Mouse (Mus musculus): ENCODE results near the gene D17H6S53E.

Gene D17H6S53E

DNA sequence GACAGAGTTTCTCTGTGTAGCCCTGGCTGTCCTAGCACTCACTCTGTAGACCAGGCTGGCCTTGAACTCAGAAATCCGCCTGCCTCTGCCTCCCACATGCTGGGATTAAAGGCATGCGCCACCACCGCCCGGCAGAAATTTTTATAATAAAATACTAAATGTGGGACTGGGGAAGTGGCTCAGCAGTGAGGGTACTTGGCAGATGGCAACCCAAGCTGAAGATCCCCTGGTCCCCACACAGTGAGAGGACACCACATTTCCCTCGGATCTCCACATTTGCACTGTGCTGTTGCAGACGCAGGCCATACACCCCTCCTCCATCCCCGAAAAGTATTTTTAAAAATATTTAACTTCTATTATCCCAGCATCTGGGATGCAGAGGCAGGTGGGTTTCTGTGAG lies 7.3 kb downstream of the D17H6S53E start:
- no peak for DNase-seq

DNA sequence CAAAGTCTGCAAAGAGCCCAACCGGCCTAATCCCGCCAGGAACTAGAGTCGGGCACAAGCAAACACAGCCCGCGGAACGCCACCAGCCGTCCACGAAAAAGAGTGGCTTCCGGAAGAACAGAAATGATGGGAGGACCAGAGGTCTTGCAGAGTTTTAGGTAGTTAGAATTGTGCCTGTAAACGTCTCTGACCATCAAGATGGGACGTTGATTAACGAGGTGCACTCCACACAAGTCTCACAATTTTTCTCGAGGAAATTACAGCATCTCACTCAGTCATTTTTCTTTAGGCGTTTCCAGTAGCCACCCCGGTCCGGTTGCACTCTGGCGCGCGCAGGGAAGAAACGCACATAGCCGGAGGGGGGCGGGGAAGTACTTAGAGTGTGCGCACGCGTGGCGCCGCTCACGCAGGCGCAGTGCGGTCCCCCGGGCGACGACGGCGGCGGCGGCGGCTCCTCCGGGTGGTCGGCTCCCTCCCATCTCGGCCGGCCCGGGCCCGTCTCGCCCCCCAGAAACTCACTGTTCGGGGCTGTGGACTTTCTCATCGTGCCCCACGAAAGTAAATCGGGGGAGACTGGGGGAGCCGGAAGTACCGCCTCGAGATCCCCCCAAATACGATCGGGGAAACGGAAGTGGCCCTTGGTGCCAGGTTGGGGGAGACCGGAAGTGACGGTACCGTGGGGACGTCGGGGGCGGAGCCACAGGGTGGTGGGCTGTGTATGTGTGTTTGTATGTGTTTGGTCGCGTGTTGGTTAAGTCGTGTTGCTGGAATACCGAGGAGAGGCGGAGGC lies 8.8 kb downstream of the D17H6S53E start, which contains the start of gene Bag6:
Gene Bag6 (plus strand): TSS at position 378 of the 790 bp plus-strand sequence.
- peak; percentile 97 for DNase-seq

DNA sequence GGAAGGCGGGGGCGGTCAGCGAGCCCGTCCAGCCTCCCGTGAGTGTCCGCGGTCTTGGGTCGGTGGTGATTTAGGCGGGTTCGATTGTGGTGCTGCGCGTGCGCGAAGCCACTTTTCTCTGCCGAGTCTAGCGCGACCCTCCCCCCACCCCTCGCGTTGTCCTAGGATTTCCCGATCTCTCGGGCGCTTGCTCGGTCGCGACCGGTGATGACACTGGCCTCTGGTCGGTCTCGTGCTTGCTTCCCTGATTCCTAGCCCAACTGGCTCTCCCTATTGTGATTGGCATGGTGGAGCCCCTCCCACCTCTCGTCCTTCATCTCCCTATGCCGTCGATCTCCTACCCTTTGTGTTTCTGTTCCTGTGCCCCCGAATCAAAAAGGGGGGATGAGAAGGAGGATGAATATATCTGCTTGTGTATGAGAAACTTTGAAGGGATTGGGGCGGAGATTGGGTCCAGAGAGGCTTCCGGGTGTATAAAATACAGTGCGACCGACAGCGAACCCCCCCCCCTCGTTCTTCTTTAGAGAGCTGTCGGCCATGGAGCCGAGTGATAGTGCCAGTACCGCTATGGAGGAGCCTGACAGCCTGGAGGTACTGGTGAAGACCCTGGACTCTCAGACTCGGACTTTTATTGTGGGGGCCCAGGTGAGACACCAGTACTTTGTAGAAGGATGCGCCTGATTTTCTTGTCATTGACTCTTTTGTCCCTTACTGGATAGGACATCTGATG lies 9.6 kb downstream of the D17H6S53E start:
- no peak for DNase-seq

DNA sequence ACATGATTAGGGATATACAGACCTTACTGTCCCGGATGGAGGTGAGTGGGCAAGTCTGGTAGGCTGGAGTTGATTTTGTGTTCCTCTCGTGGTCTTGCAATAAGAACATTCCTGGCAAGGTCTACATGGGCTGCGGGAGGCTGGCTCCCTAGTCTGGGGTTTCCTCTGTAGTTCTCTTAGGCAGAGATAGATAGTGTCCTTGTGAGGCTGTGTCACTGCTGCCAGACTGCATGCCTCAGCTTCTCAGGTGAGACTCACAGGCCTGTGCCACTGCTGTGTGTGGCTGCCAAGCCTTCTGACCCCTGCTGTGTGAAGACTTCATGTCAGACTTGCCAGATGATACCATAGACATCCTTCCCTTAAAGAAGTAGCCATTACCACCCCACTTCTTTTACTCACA lies 13.1 kb downstream of the D17H6S53E start:
- DNase-seq, result no peak

DNA sequence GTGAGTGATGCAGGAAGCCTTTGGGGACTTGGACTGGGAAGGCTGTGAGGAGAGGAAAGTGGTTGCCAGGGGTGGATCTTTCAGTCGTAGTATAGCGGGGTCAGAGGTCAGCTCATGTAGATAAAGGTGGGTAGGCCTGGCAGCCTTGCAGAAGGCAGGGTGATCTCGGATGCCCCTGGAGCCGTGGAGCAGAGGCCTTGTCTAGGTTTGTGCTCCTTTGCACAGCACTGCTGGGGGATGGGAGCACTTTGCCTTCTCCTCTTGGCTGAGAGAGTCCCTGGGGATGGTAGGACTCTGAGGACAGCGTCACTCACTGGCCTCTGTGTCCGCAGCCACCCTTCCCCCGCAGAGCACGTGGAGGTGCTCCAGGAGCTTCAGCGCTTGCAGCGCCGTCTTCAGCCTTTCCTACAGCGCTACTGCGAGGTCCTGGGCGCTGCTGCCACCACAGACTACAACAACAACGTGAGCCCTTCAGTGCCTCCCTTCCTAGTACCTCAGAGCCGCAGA lies 14.4 kb downstream of the D17H6S53E start:
- DNase-seq, result no peak

DNA sequence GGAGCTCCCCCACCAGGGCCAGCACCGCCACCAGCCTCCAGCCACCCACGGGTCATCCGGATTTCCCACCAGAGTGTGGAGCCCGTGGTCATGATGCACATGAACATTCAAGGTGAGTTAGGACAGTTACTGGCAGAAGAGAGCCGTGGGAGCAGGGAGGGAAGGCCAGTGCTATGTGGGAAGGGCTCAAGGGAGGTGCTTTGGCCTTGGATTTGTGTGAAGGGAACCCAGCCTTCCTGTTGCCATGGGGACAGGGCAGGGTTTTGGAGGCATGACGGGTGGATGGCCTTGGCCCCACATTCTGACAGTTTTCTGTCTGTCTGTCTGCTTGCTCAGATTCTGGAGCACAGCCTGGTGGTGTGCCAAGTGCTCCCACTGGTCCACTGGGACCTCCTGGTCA lies 15.8 kb downstream of the D17H6S53E start:
- DNase-seq, result no peak

DNA sequence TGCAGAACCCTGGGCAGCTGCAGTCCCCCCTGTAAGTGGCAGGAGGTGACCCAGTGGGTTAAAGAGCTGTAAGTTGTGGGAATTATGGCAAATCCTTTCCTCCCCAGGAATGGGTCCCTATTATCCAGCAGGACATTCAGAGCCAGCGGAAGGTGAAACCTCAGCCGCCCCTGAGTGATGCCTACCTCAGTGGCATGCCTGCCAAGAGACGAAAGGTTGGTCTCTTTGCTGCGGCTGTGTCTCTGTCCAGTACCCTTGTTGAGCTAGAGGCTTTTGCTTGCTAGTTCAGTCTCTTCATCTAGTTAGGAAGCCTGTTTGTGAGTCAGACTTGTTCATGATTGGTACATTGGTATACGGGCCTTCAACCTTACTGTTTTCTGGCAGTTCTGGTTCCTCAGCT lies 20.0 kb downstream of the D17H6S53E start:
- no peak for DNase-seq

DNA sequence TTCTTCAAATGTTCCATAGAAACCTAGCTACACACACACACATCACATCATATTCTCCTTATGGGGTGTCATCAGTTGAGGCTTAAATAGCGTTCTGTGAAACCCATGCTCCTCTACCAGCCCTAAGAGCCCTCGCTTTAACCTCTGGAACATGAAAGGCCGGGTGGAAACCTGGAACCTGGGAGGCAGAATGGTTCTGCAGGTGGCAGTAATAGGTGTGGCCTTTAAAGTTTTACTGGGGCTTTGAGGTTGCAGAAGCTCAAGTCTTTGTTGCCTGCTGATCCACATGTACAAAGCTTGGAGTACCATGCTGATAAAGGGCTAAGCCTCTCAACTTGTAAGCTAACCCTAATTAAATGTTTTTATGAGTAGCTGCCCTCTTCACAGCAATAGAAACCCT lies 21.2 kb downstream of the D17H6S53E start:
- no peak for DNase-seq

DNA sequence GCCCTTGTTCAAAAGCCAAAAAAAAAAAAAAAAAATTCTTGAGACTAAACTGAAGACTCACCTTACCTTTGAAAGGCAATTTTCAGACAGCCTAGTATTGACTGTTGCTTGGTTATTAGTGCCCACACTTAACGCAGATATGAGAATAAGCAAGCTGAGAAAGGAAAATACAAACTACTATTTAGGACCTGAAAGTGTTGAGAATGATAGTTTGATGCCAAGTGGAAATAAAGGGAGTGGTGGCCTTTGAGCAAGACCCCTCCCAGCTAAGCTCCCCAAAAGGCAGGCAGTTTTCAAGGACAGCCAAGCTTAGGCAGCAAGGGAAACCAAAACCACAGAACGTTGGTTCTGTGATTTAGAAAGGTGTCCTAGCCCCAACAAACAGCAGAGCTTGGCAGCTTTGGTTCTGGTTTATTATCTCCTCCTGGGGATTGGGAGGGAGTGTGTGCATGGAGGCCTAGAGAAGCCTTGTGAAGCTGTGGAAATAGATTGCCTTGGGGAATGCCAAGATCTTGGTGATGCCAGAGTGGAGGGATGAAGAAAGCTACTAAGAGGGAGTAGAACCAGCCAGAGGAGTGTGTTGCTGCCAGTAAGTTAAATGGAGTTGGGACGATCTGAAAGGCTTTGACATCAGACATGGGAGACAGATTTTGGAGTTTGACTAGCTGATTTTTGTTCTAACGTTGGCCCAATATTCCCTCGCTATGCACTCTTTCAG lies 21.9 kb downstream of the D17H6S53E start:
- no peak for DNase-seq

DNA sequence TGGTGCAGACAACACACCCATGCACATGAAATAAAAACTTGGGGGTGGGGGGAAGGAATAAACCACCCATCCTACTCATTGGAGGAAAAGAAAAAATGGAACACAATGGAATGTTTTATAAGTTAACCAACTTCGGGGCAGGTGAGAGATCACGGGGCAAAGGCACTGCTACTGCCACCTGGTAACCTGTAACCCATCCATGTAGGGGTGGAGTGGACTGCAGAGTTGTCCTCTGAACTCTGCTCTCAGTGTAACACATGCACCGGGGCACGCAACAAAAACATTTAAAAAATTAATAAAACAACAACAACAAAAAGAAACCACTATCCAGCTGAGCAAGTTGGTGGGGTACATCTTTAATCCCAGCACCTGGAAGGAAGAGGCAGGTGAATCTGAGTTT lies 25.9 kb downstream of the D17H6S53E start:
- DNase-seq, result no peak

DNA sequence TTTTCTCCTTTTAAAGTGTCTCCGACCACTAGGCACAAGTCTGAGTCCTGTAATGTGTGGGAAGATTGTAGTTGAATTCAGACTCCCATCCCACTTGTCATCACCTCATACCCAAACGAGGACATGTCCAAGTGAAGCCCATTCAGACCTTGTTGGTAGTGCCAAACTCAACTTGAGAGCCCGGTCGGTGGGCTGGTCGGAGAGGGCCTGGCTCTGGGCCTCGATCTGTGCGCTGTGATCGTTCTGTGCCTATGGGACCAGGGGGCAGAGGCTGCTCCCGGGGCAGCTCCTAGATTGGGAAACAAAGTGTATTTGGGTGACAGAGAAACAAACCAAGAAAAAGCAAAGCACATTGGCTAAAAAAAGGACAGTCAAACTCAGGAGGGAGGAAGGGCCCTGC lies 26.9 kb downstream of the D17H6S53E start:
- DNase-seq, result no peak

DNA sequence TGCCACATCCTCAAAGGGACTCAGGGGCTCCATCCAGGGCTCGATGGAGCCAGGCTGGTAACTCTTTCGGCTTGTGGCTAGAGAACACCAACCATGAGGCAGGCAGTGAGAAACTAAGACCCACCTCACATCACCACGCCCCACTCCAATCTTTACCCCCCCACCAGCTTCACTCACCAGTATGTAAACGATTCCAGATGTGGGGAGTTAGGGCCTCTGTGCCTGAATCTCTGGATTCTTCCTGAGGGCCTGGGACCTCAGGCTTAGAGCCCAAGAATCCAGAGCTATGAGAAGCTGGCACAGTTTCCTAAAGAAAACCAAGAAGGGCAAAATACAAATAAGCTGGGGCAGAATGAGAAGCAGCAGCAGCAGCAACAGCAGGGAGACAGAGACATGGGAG lies 27.8 kb downstream of the D17H6S53E start:
- DNase-seq, result no peak

DNA sequence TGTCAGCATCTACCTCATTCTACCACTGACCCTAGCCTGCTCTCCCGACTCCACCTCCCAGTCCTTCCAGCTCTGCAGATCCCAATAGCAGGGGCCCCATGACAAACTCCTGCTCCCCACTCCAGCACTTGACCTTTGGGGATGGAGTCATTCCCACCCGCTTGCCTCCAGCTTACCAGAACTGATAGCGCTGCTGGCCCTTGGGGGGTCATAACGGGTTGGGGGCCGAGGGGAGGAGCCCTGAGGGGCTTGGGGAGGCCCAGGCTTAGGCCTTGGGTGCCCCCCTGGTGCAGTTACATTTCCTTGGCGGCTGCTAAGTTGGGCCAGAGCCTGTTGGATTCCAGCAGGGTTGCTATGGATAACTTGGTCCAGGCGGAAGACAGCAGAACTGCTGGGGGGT lies 28.4 kb downstream of the D17H6S53E start:
- DNase-seq, result peak in 1 of 2 experiments; percentile 15

DNA sequence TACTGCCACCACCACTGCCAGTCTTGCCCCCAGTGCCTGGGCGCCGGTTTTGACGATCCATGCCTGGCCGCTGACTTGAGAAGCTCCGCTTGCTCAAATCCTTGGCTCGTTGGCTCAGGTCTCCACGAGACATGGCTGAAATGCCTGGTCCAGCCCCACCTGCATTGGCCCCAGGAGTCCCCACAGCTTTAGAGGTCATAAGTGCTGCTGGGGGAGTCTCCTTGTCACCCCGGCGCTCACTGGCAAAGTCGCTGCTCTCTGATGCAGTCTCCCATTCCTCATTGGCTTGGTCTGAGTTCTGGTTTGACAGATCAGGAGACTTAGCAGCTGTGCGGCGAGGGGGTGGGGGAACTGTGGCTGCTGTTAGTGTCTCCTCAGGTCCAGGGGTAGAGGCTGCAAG lies 29.3 kb downstream of the D17H6S53E start:
- DNase-seq, result peak in 1 of 2 experiments; percentile 26

DNA sequence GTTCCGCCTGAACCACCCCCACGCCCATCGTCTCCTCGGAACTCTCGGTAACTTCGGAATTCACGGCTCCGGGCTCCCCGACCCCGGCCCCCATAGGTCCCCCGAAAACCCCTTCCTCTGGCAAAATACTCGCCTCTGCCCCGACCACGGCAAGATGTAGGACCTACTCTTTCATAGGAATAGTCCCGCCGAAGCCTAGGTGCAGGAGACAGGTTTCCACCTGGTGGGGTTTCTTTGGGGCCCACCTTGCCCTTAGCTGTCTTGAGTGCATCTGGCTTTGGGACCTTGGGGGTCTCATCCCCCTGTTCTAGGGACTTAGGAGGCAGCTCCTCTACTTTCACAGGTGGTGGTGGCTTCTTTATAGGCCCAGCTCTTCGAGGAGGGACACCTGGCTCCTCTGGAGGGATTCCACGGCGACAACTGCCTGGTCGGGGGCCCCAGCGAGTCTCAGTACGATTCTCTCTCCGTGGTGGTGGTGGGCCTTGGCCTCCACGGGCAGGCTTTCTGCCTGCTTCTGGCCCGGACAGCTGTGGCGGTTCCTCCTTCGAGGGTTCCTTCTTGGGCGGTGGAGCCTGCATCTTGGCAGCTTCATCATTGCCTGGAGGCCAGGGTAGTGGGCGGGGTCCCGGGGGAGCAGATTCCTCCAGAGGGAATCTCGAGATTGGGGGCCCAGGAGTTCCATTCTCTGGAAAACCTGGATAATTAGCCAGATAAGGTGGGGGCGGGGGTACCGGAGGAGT lies 30.5 kb downstream of the D17H6S53E start:
- DNase-seq, result no peak

DNA sequence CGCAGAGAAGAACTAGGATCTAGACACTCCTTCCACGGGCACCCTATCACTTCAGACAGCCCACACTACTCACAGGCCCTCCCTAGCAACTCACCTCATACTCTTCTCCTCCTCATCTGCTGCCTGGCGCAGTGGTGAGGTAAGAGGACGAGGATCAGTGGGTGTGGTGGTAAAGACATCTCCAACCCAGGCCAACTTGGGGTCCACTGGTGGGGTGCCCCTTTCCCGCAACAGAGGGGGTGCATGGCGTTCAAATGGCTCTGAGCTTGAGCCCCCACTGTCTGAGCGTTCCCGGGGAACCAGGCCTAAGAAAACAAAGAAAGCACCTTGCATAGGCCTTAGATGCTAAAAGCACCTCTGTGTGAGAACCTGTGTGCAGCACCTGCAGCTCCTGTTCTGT lies 31.1 kb downstream of the D17H6S53E start:
- DNase-seq, result no peak

DNA sequence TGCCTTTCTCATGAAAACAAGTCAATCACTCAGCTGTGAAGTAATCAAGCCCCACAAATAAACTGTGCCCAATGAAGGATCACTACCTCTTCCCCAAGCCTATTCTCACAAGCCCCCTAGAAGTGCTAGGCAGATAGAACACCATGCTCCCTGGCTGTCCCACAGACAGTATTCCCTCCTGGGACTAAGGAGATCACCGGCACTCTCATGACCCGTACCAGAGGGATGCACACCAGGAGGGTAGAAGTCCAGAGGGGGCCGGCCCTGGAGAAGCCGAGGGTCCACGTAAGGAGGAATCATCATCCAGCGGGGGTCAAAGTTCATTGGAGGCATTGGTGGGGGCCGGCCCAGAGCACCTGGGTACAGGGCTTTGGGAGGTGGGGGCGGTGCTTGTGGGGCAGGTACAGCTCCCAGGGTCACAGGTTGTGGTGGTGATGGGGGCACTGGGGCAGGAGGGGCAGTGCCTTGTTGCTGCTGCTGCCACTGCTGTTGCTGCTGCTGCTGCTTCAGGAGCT lies 31.5 kb downstream of the D17H6S53E start:
- no peak for DNase-seq

DNA sequence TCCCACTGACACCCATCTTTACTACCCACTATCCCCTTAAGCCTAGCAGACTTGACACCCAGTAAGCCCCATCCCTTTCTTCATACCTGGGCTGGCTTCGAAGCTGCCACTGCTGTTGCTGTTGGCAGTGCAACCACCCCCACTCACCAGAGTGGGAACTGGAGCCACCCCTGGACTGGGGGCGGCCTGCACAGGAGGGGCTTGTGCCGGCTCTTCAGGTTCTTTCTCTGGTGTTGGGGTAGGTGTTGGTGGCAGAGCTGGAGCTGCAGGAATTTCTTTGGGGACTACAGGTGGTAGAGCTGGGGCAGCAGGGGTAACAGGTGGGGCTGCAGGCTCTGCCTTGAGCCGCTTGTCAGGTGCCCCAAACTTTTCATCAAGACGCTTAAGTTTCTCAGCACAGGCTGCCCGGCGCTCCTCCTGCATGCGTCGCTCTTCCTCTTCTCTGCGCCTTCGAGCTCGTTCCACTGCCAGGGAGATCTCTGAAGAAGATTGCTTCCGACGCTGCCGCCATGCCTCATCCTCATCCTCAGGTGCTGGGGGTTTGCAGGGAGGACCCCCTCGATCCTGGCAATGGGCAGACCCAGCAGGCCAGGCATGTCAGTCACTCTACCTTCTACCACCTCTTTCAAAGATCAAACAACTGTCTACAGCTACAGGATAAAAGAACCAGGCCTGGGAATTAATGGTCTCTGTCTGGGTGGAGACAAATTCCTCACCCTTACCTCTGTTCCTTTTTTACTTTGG lies 32.8 kb downstream of the D17H6S53E start:
- no peak for DNase-seq

DNA sequence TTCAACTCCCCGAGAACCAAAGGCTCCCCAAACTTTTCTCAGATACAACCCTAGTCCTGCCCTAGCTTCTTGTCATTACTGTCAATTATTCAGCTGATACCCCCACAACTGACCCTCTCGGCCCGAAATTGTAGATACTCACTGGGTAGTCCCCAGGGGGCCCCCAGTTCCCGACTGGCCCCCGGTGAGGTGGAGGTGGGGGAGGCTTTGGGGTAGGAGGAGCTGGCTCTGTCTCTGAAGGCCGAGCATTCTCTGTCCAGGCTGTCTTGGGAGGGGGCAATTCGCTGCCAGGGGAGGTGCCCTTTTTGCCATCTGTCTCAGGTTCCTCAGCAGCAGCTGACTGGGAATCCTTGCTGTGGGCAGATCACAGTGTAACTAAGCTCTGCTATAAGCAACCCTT lies 33.5 kb downstream of the D17H6S53E start:
- peak in 1 of 2 experiments; percentile 51 for DNase-seq

DNA sequence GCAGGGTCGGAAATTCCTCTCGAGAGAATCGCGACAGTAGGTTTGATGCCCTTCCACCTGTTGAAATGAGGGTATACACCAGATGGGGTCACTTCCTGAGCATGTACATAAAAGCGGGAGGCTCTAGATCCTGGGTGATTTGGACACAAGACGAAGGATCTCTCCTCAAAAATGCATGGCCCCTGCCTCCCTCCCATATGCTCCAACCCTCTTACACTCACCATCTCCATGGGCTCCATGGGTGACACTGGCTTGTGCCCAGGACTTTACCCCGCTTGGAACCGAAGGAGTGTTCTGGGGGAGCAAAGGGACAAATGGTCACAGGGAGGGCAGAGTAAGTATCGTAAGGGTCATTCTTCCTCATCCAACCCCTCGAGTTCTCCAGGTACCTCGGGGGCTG lies 35.2 kb downstream of the D17H6S53E start:
- DNase-seq, result no peak

DNA sequence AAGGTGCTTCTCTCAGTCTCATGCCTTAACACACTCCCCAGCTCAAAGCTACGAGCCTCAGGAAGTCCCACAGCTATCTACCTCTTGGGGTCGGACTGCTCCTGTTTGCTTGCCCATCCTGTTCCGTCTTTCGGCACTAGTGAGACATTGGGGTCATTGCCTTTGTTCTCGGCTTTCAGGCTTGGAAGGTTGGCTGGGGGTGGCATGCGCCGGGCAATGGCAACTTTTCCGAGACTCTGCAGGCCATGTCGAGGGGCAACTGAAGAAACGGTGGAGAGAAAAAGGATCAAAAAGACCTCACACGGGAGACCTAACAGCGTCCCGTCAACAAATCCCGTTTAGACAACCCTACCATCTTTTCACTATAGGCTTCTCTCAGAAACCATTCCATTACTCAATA lies 35.9 kb downstream of the D17H6S53E start:
- DNase-seq, result no peak

DNA sequence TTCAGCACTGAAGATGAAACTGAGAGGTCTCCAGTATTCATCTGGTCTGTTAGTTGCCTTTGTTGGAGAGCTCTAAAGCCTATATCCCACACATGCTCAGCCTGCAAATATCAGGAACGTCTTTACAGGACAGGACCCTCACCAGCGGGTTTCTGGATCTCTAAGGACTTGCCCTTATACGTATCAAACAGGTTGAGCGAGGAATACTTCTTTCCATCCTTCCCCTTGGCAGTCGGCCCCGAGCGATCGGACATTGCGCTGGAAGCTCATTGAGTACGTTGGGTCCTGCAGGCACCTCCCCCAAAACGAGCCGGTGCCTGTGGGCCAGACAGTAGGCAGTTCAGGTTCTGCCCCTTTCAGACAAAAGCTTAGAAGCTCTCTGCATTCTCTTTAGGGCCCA lies 36.6 kb downstream of the D17H6S53E start:
- DNase-seq, result peak; percentile 34 to 63
